Mouse (Mus musculus) hindbrain, embryonic 10.5 days (tissue): Measurements from ENCODE around the gene Chic1. TPM values are rescaled to one million over a fixed set of nuclear protein-coding genes. Genes with fewer than 3 reads are reported as not detected.

Source experiments
- polyA plus RNA-seq: library from polyadenylated mRNA; unstranded; fragments of >200 nt; fragmentation: Nextera tagmentation; extraction: Ambion mirVana; gene quantifications from 2 replicates; pipeline ENCODE4 v1.2.1, GENCODE M21; 2016

Gene Chic1
- polyA plus RNA-seq, 1 experiment from 2014 or later: 5.5 TPM

Other genes with a start within 250 kb of the Chic1 start
- 7.2 and 16.4 TPM in 2 replicates for gene Nap1l2, start 169.8 kb upstream of the Chic1 start, polyA plus RNA-seq
- not detected in 2 replicates for gene Cdx4, start 35.1 kb upstream of the Chic1 start, polyA plus RNA-seq
- gene Tsx, start 58.0 kb downstream of the Chic1 start, polyA plus RNA-seq: 0.21 TPM in 1 of 2 replicates, not detected in the other
- not detected in 2 replicates for gene Gm26992, start 65.5 kb downstream of the Chic1 start, polyA plus RNA-seq